Mouse (Mus musculus) ES-E14 (cell line): ENCODE results near the gene Tcf25.
A peak's percentile ranks its signal among the peaks of the same experiment; 100 is the strongest.

Source experiments
- CHD2 ChIP-seq: IDR thresholded peaks from 2 replicates; pipeline ENCODE4 v1.6.1; 2014; ENCODE audit warnings: mild to moderate bottlenecking, low read depth, low read length, inconsistent platforms
- ZNF384 ChIP-seq: IDR thresholded peaks from 2 replicates; pipeline ENCODE4 v1.6.1; 2012; ENCODE audit warnings: low read depth, low read length, inconsistent platforms

DNA sequence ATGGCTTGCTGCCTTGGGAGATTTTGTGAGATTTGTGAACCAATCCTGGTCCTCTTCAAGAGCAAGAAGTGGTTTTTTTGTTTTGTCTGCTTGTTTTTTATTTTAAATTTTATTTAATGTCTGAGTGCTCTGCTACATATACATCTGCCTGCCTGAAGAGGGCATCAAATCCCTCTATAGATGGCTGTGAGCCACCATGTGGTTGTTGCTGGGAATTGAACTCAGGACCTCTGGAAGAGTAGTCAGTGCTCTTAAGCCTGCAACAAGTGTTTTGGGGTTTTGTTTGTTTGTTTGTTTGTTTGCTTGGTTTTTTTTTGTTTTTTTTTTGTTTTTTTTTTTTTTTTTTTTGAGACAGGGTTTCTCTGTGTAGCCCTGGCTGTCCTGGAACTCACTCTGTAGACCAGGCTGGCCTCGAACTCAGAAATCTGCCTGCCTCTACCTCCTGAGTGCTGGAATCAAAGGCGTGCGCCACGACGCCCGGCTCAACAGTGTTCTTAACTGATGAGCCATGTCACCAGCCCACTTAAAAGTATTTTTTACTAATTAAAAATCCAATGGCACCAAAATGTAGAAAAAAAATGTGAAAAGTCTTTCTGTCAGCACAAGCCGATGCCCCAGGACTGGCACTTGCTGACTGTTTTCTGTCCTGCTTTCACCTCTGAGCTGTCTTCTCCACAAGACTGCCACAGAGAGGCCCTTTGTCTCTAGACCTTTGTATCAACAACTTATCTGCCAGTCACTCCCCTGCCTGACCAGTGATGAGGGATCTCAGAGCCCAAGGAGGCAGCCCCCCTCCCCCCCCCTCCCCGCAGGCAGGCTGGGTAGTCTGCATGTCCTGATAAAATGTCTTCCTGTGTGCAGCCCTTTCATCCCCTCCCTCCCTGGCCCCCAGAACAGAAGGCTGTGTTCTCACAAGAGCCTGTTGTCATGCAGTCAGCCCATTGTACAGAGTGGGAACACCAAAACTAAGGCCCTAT, 42.7 kb downstream of the Tcf25 start:
- TF ChIP-seq CHD2, result no peak
- peak; percentile 82 for TF ChIP-seq ZNF384
